Mouse (Mus musculus): ENCODE results near the gene Ebf1. TPM values are rescaled to one million over a fixed set of nuclear protein-coding genes. Genes with fewer than 3 reads are reported as not detected.

The Ebf1 gene
- polyA plus RNA-seq, 1 experiment from 2014 or later: 3.6 TPM

DNA sequence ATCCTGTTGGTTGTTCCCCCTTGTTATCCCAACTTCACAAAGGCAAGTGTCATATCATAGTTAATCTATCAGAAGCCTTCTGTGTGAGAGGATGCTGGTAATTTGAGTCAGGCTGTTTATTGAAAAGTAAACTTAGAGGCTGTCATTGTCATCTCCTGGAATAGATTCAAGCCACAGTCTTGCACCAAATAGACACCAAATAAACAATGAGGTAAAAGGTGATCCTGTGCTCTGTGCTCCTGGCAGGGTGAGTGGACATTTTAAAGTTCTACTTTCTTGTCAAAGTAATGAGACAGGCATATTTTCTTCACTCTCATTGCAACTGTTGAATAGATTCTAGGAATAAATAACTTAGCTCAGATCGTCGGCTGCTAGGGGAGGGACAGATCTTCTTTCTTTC lies 327.3 kb downstream of the Ebf1 start:
- no peak for DNase-seq (ENCODE audit: low spot score)
- no peak overlapping the region for H3K4me3 ChIP-seq (ENCODE audit: low read depth, low read length)
- no peaks in the 10 kb centered on the region for H3K27me3 ChIP-seq (ENCODE audit: control insufficient read depth, insufficient read depth, low read length)
- H3K9ac ChIP-seq (ENCODE audit: low read length): no peak overlapping the region
- no peaks in the 10 kb centered on the region for H3K4me1 ChIP-seq (replicated peaks; ENCODE audit: control insufficient read depth, insufficient read depth)
- ATAC-seq (ENCODE audit: low FRiP score, low TSS enrichment): no peak
- WGBS: 53% methylated on average over 2 of the region's 2 CpGs
- no peak for TF ChIP-seq CTCF (IDR thresholded peaks at IDR 0.05; ENCODE audit: low read depth)
- TF ChIP-seq EP300 (optimal IDR thresholded peaks at IDR 0.05): no peak
- no peaks in the 10 kb centered on the region for H3K9me3 ChIP-seq (ENCODE audit: control insufficient read depth, low read length)
- no peaks in the 10 kb centered on the region for H3K36me3 ChIP-seq (ENCODE audit: control insufficient read depth, insufficient read depth, low read length)
- no peak overlapping the region for H3K4me2 ChIP-seq (replicated peaks; ENCODE audit: low read depth)
- H3K27ac ChIP-seq (replicated peaks): no peak overlapping the region

DNA sequence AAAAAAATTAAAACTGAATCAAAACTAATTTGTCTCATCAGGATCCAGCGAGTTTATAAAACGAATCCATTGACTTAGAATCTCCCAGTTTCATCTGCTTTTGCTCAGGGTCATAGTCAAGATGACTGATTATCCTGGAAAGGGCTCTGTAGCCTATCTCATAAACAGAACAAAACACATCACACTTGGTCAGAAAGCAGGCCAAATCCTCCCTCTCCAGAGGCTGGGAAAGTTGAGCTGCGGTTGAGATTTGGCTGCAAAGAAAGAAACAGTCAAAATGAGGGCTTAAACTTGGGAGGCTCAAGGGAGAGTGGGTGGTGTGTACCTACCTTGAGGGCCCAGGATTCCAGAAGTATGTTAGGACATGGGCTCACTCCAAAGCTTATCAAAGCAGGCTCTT lies 329.5 kb downstream of the Ebf1 start:
- H3K4me2 ChIP-seq (replicated peaks; ENCODE audit: low read depth): no peak overlapping the region
- no peak overlapping the region for H3K4me3 ChIP-seq (ENCODE audit: low read depth, low read length)
- no peaks in the 10 kb centered on the region for H3K4me1 ChIP-seq (replicated peaks; ENCODE audit: control insufficient read depth, insufficient read depth)
- no peaks in the 10 kb centered on the region for H3K9me3 ChIP-seq (ENCODE audit: control insufficient read depth, low read length)
- H3K27ac ChIP-seq (replicated peaks): no peak overlapping the region
- no peaks in the 10 kb centered on the region for H3K36me3 ChIP-seq (ENCODE audit: control insufficient read depth, insufficient read depth, low read length)
- no peak for DNase-seq (ENCODE audit: low spot score)
- no peak for ATAC-seq (ENCODE audit: low FRiP score, low TSS enrichment)
- 33% methylated on average over 3 of the region's 3 CpGs for WGBS
- no peaks in the 10 kb centered on the region for H3K27me3 ChIP-seq (ENCODE audit: control insufficient read depth, insufficient read depth, low read length)
- TF ChIP-seq EP300 (optimal IDR thresholded peaks at IDR 0.05): no peak
- no peak for TF ChIP-seq CTCF (IDR thresholded peaks at IDR 0.05; ENCODE audit: low read depth)
- no peak overlapping the region for H3K9ac ChIP-seq (ENCODE audit: low read length)

DNA sequence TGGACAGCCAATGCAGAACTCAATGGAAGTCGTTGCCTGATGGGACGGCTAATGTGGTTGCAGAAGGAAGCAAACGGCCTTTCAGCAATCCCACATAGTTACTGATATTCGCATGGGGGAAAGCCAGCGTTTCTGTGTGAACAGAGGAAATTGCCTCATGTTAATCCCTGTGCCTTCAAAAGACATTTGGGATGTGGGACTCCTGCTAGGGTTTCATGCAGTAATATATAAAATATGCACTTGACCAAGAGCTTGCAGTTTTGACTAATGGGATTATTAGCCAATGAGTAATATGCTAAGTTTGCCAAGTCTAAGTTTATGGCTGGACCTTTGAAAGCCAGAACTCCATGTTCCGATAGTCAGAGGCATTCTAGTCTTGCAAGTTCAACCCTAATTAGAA lies 331.4 kb downstream of the Ebf1 start:
- Histone ChIP-seq H3K36me3 (ENCODE audit: control insufficient read depth, insufficient read depth, low read length) (no peaks in the 10 kb centered on the region), H3K9ac (ENCODE audit: low read length) (no peak overlapping the region), H3K4me2 (replicated peaks; ENCODE audit: low read depth) (no peak overlapping the region), H3K27me3 (ENCODE audit: control insufficient read depth, insufficient read depth, low read length) (no peaks in the 10 kb centered on the region), H3K27ac (replicated peaks) (no peak overlapping the region), H3K9me3 (ENCODE audit: control insufficient read depth, low read length) (no peaks in the 10 kb centered on the region), H3K4me3 (ENCODE audit: low read depth, low read length) (no peak overlapping the region), H3K4me1 (replicated peaks; ENCODE audit: control insufficient read depth, insufficient read depth) (no peaks in the 10 kb centered on the region)
- DNase-seq (ENCODE audit: low spot score) (no peak), ATAC-seq (ENCODE audit: low FRiP score, low TSS enrichment) (no peak)
- 63% methylated on average over 6 of the region's 6 CpGs for WGBS
- TF ChIP-seq CTCF (IDR thresholded peaks at IDR 0.05; ENCODE audit: low read depth) (no peak), EP300 (optimal IDR thresholded peaks at IDR 0.05) (no peak)

DNA sequence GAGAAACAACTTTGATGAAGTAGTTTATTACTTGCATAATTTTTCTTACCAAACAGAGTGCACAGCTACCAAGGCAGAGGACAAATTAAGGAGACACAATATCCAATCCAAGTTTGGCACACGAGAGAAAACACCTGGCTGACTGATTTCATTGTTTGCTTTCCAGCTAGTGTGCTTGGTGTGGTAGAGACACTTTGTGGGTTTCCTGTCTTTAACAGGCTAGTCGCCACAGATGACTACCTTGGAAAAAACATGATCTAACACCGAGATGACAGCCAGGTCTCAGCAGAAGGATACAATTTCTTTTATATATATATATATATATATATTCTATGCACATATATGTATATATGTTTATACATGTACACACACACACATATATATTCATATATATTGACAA lies 332.0 kb downstream of the Ebf1 start:
- 51% methylated on average over 3 of the region's 3 CpGs for WGBS
- ATAC-seq (ENCODE audit: low FRiP score, low TSS enrichment) (no peak), DNase-seq (ENCODE audit: low spot score) (no peak)
- H3K4me3 ChIP-seq (ENCODE audit: low read depth, low read length): no peak overlapping the region
- no peak overlapping the region for H3K27ac ChIP-seq (replicated peaks)
- H3K4me1 ChIP-seq (replicated peaks; ENCODE audit: control insufficient read depth, insufficient read depth): no peaks in the 10 kb centered on the region
- no peak overlapping the region for H3K4me2 ChIP-seq (replicated peaks; ENCODE audit: low read depth)
- no peaks in the 10 kb centered on the region for H3K9me3 ChIP-seq (ENCODE audit: control insufficient read depth, low read length)
- H3K27me3 ChIP-seq (ENCODE audit: control insufficient read depth, insufficient read depth, low read length): no peaks in the 10 kb centered on the region
- no peaks in the 10 kb centered on the region for H3K36me3 ChIP-seq (ENCODE audit: control insufficient read depth, insufficient read depth, low read length)
- TF ChIP-seq CTCF (IDR thresholded peaks at IDR 0.05; ENCODE audit: low read depth) (no peak), EP300 (optimal IDR thresholded peaks at IDR 0.05) (no peak)
- no peak overlapping the region for H3K9ac ChIP-seq (ENCODE audit: low read length)

DNA sequence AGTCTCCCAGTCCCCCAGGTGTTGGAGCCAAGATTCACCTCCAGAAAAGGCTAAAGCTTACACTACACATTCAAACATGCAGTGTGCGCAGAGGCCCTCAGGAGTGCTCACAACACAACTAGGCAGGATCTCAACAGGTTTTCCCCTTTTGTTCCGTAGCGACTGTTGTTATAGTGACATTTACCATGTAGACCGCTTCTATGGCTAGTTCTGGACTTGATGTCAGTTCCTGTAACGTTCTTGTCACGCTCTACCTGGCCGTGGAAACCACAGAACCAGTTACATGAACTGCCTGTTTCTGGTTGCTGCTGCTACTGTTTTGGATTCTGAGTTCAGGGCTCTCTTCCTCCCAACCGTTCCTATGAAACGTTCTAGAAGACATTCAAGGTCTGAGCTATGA lies 333.2 kb downstream of the Ebf1 start:
- 79% methylated on average over 9 of the region's 9 CpGs for WGBS
- no peak overlapping the region for H3K9ac ChIP-seq (ENCODE audit: low read length)
- no peaks in the 10 kb centered on the region for H3K4me1 ChIP-seq (replicated peaks; ENCODE audit: control insufficient read depth, insufficient read depth)
- no peak overlapping the region for H3K27ac ChIP-seq (replicated peaks)
- no peak for ATAC-seq (ENCODE audit: low FRiP score, low TSS enrichment)
- H3K27me3 ChIP-seq (ENCODE audit: control insufficient read depth, insufficient read depth, low read length): no peaks in the 10 kb centered on the region
- H3K4me3 ChIP-seq (ENCODE audit: low read depth, low read length): no peak overlapping the region
- H3K4me2 ChIP-seq (replicated peaks; ENCODE audit: low read depth): no peak overlapping the region
- DNase-seq (ENCODE audit: low spot score): no peak
- no peaks in the 10 kb centered on the region for H3K9me3 ChIP-seq (ENCODE audit: control insufficient read depth, low read length)
- no peaks in the 10 kb centered on the region for H3K36me3 ChIP-seq (ENCODE audit: control insufficient read depth, insufficient read depth, low read length)
- TF ChIP-seq EP300 (optimal IDR thresholded peaks at IDR 0.05): no peak
- no peak for TF ChIP-seq CTCF (IDR thresholded peaks at IDR 0.05; ENCODE audit: low read depth)

DNA sequence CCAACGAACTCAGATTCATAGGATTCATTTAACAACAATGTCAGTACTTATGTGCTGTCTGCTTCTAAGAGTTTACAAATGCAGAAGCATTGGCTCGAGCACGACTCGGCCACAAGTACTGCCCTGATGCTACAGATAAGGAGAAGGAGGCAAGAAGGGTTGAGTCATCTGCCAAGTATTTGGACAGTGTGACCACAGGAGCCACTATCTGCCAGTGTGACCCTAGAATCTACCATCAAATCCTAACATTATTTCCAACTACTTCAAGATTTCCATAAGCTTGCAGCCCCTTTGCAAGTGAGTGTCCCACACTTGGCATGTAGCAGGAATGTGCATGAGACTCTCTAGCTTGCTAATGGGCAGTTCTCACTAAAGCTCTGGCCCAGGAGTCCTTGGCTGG lies 334.4 kb downstream of the Ebf1 start:
- Histone ChIP-seq H3K4me3 (ENCODE audit: low read depth, low read length) (no peak overlapping the region), H3K9ac (ENCODE audit: low read length) (no peak overlapping the region), H3K27me3 (ENCODE audit: control insufficient read depth, insufficient read depth, low read length) (no peaks in the 10 kb centered on the region), H3K9me3 (ENCODE audit: control insufficient read depth, low read length) (no peaks in the 10 kb centered on the region), H3K4me2 (replicated peaks; ENCODE audit: low read depth) (no peak overlapping the region), H3K4me1 (replicated peaks; ENCODE audit: control insufficient read depth, insufficient read depth) (no peaks in the 10 kb centered on the region), H3K36me3 (ENCODE audit: control insufficient read depth, insufficient read depth, low read length) (no peaks in the 10 kb centered on the region), H3K27ac (replicated peaks) (no peak overlapping the region)
- no peak for TF ChIP-seq EP300 (optimal IDR thresholded peaks at IDR 0.05)
- no peak for TF ChIP-seq CTCF (IDR thresholded peaks at IDR 0.05; ENCODE audit: low read depth)
- DNase-seq (ENCODE audit: low spot score) (no peak), ATAC-seq (ENCODE audit: low FRiP score, low TSS enrichment) (no peak)
- WGBS: 82% methylated on average over 4 of the region's 4 CpGs

Data from stomach, postnatal 0 days (tissue).